Mouse (Mus musculus) olfactory bulb, adult 2 months (tissue): ENCODE results near the gene Marc2. TPM values are rescaled to one million over a fixed set of nuclear protein-coding genes. Genes with fewer than 3 reads are reported as not detected.

Experiments used
- H3K27ac ChIP-seq: fragments of 200-500 bp; 2 replicates; pipeline ENCODE4 v1.5.1; 2012; ENCODE audit warnings: low read depth, low read length; ENCODE audit not compliant: insufficient read depth
- H3K4me1 ChIP-seq: fragments of 200-500 bp; 2 replicates; pipeline ENCODE4 v1.6.1; 2012; ENCODE audit warnings: low read length; ENCODE audit not compliant: control insufficient read depth, insufficient read depth
- H3K4me3 ChIP-seq: fragments of 200-500 bp; 2 replicates; pipeline ENCODE4 v1.5.1; 2012; ENCODE audit warnings: mild to moderate bottlenecking, low read depth, low read length, moderate library complexity; ENCODE audit not compliant: insufficient read depth
- CTCF ChIP-seq: fragments of 200-500 bp; IDR thresholded peaks from 2 replicates; pipeline ENCODE4 v1.5.1; 2012; ENCODE audit warnings: low read depth, mild to moderate bottlenecking, low read length, moderate library complexity; ENCODE audit not compliant: insufficient read depth
- POLR2A ChIP-seq: fragments of 200-500 bp; IDR thresholded peaks from 2 replicates; pipeline ENCODE4 v1.6.1; 2012; ENCODE audit warnings: mild to moderate bottlenecking, low read depth, low read length, moderate library complexity; ENCODE audit not compliant: insufficient read depth
- WGBS: fragments of 180-500 bp; shearing (Covaris S2); methylation state at CpG from one replicate; pipeline ENCODE4 v1.1.7; 2018; 5-methylcytosine and 5-hydroxymethylcytosine counted together
- polyA plus RNA-seq: library from polyadenylated mRNA; stranded (reverse); fragments of >200 nt; gene quantifications from 2 replicates; pipeline ENCODE4 v1.2.4, GENCODE M21; 2012; ENCODE audit warnings: low replicate concordance; ENCODE audit not compliant: missing spikeins, insufficient read depth, insufficient read length

Gene Marc2
- polyA plus RNA-seq, 1 experiment, result not detected

DNA sequence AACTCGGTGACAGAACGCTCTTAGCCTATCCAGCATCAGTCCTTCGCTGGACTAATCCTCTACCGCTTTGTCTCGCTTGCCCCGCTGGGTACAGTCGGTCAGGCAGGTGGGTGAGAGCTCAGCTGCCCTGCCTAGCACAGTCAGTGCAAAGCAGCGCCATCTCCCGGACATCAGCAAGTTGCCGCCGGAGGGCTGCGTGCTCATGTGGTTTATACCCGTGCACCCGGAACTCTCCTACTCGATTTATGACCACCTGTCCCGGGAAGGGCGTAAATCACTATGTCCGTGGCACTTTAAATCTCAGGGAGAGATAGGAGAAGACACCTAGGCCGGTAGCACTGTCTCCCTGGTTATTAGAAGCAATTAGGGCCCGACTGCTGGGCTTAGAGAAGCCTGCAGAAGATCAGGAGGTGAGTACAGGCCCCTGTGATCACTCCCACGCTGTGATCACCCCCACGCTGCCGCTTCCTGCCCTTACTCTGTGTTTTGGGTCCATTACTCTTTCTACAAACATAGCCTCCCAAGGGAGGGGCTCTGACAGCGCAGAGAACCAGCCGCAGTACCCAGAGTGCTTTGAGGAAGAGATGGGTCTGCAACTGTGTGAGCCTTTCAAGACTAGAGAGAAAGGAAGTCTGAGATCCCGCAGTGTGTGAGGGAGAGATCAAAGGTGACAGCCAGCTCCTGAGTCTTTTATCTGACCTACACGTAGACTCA is 52.9 kb downstream of the Marc2 start:
- no peak overlapping the region for H3K27ac ChIP-seq
- H3K4me1 ChIP-seq, result peaks cover 2% of the 10 kb centered on the region; the same call in 1 of the 2 replicates
- no peak overlapping the region for H3K4me3 ChIP-seq
- no peak for TF ChIP-seq POLR2A
- TF ChIP-seq CTCF, result 0 out of 2 replicates have a peak, but pooled peaks have one; percentile 21
- 36% methylated on average over 27 of the region's 27 CpGs for WGBS

DNA sequence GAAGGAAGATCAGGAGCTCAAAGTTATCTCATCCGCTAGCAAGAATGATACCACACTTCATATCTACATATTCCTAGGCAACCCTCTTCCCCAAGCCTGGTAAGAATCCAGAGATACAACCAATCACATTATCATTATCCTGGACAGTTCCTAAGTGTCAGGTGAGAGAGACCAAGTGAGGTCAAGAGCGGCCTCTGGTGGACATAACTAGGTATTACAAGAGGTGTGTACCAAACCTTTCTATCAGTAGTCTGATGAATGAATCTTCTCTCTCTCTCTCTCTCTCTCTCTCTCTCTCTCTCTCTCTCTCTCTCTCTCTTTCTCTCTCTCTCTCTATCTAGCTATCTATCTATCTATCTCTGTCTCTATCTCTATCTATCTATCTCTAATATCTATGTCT is 55.1 kb downstream of the Marc2 start:
- Histone ChIP-seq H3K27ac (no peak overlapping the region), H3K4me3 (no peak overlapping the region), H3K4me1 (peaks cover 2% of the 10 kb centered on the region; the same call in 1 of the 2 replicates)
- TF ChIP-seq CTCF, result no peak
- no peak for TF ChIP-seq POLR2A
- WGBS, result 19% methylated on average over 2 of the region's 2 CpGs

DNA sequence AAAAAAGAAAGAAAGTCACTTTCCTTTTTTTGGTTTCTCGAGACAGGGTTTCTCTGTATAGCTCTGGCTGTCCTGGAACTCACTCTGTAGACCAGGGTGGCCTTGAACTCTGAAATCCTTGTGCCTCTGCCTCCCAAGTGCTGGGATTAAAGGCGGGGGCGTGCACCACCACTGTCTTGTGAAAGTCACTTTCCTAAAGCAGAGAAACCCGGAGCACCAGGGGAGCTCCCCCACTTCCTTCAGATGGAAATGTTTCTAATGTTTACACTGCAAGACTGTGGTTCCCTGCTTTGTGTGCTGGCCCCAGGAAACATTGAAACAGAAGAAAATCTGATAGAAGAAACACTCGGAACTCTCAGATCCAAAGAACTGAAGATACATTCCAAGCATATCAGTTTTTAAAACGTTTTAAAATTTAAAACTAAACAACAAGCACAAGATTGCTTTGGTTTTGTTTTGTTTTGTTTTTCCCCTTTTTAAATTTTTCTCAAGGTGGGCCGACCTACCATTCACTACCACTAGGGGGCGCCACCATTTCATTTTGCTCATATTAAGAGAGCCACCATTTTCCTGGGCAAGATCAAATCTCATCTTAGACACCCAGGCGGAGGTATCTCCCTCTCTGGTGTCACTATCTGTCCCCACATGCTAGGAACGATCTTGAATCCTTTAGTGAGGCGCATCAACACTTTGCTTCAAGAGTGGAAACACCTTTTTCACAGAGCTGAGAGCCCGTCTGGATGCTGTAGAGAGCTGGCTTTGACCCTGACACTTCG is 59.7 kb downstream of the Marc2 start:
- no peaks in the 10 kb centered on the region for H3K4me1 ChIP-seq
- H3K4me3 ChIP-seq, result no peak overlapping the region
- WGBS, result 70% methylated on average over 13 of the region's 13 CpGs
- no peak overlapping the region for H3K27ac ChIP-seq
- TF ChIP-seq CTCF (no peak), POLR2A (no peak)

DNA sequence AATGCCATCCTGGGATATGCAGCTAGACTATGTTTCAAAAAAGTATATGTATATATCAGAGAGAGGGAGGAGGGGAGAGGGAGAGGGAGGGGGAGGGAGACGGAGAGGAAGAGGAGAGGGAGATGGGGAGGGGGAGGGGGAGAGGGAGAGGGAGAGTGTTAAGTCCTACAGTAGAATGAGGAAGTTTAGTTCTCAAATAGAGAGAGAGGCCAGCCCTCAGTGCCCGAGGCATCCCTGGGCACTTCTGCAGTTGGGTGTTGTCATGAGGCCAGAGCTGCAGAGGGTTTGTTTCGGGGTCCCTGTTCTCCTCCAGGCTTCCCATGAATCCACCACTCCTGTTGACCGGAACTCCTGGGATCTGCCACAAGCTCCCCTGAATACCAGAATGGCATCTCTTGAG is 62.6 kb downstream of the Marc2 start:
- WGBS, result 88% methylated on average over 4 of the region's 4 CpGs
- TF ChIP-seq CTCF, result no peak
- TF ChIP-seq POLR2A, result no peak
- Histone ChIP-seq H3K4me3 (no peak overlapping the region), H3K4me1 (no peaks in the 10 kb centered on the region), H3K27ac (no peak overlapping the region)

DNA sequence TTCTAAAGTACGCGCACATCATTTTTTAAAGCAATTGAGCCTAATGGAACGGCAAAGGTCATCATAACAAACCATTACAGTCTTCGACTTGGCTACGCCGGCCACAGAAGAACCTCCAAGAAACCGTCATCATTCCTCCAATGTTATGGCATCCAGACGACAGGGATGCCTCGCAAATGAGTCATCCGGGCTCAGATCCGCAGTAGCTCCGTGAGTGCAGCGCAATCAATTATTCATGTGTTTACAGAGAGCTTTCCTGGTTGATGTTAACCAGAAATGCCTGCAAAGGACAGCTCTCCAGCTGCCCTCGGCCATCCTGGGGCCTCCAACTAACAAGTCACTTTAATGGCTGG is 64.1 kb downstream of the Marc2 start:
- 84% methylated on average over 14 of the region's 14 CpGs for WGBS
- Histone ChIP-seq H3K4me3 (no peak overlapping the region), H3K4me1 (no peaks in the 10 kb centered on the region), H3K27ac (no peak overlapping the region)
- TF ChIP-seq CTCF (no peak), POLR2A (no peak)

DNA sequence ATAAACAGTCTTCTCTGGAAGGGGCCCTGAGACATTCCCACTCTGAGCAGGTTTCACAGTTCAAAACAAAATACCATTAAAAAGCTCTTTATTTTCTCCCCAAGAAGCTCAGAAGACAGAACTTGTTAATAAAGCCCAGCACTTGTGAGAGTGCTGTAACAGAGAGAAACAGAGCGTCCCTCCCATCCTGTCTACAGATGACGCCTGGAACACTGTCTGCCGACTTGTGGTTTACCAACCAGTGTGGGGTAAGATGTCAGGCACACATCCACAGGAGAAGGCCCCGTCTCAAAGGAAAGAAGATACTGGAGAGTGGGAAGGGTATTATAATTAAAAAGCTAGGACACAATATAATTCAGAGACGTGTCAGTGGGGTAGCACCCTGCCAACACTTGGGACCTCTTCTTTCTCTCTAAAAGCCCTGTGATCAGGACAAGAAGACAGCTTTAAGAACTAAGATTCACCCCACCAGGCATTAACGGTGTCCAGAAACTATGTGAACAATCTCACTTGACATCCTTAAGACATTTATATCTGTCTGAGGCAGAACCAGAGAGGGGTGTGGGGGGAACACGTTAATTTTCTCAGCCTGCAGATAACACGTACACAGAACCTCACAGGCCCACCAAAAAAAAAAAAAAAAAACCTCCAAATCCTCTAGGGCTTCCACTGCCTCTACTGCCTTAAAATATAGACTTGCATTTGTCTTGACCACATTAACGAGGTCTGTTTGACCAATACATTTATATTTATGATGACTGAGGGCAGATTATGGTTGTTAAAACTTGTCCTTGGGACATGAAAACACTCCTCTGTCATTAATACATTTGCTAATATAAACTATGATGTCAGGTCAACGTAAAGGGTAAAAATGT is 64.7 kb downstream of the Marc2 start:
- TF ChIP-seq POLR2A (no peak), CTCF (no peak)
- Histone ChIP-seq H3K4me3 (no peak overlapping the region), H3K27ac (no peak overlapping the region), H3K4me1 (no peaks in the 10 kb centered on the region)
- WGBS, result 86% methylated on average over 10 of the region's 10 CpGs

DNA sequence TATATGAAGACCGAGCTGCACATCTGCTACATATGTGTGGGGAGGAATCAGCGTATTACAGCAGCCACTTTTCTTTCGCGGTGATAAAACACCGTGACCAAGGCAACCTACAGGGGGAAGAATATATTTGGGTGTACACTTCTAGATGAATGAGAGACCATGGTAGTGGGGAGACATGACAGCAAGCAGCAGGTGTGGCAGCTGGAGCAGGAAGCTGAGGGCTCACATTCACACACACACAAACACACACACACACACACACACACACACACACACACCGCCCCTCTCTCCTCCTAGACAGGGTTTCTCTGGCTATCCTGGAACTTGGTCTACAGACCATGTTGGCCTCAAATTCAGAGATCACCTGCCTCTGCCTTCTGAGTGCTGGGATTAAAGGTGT is 68.1 kb downstream of the Marc2 start:
- TF ChIP-seq POLR2A (no peak), CTCF (no peak)
- Histone ChIP-seq H3K4me1 (no peaks in the 10 kb centered on the region), H3K4me3 (no peak overlapping the region), H3K27ac (no peak overlapping the region)
- 90% methylated on average over 6 of the region's 6 CpGs for WGBS

DNA sequence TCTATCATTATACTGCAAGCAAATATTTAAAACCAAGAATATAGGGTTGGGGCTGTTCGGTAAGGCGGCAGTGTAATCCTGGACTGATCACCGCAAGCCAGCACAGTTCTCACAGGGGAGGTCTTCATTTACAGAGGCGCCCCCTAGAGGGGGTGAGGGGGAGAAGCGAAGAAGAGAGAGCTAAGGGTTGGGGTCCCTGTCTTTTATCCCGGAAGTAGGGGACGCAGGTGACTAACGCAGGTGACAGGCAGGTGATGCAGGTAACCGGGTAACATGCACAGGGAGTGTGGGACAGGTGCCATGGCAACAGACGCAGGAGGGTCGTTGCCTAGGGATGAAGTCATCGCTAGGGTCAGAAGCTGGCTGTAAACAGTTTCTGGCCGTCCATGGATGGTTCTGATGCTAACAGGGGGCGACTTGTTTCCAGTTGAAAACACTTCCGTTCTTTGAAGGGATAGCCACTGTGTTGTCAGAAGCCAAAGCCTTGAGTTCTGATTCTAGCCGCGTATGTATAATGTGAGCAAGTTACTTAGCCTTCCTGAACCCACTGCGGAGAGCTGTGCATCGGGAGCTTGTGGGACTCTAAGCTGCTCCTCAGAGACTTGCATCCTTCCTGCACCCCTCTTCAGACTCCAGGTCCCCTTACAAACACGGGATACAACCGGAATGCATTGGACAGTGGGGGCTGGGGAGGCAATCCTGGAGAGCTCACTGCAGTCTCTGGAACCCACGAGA is 69.0 kb downstream of the Marc2 start:
- Histone ChIP-seq H3K27ac (no peak overlapping the region), H3K4me3 (no peak overlapping the region), H3K4me1 (no peaks in the 10 kb centered on the region)
- no peak for TF ChIP-seq CTCF
- no peak for TF ChIP-seq POLR2A
- 30% methylated on average over 22 of the region's 22 CpGs for WGBS
